Mouse (Mus musculus) intestine, embryonic 16.5 days (tissue): ENCODE data around the gene Tmco3. TPM values are rescaled to one million over a fixed set of nuclear protein-coding genes. Genes with fewer than 3 reads are reported as not detected.

ENCODE experiments used
- ATAC-seq: fragments of 200-750 bp; cut with Nextera tagmentation; 2 replicates; pipeline ENCODE4 v1.8.0; 2017; ENCODE audit warnings: moderate TSS enrichment, moderate library complexity
- H3K27ac ChIP-seq: fragments of 300-500 bp; sonication (generic); 2 replicates; pipeline ENCODE4 v1.5.1; 2014; ENCODE audit warnings: mild to moderate bottlenecking, low read length
- H3K27me3 ChIP-seq: fragments of 300-500 bp; sonication (generic); replicated peaks from 2 replicates; pipeline ENCODE4 v1.6.1; 2014; ENCODE audit warnings: low read length, control low read depth, mixed read lengths; ENCODE audit not compliant: control insufficient read depth, insufficient read depth
- H3K36me3 ChIP-seq: fragments of 300-500 bp; sonication (generic); 2 replicates; pipeline ENCODE4 v1.6.1; 2014; ENCODE audit warnings: low read length, control low read depth; ENCODE audit not compliant: control insufficient read depth, insufficient read depth
- H3K4me1 ChIP-seq: fragments of 300-500 bp; sonication (generic); 2 replicates; pipeline ENCODE4 v1.6.1; 2014; ENCODE audit warnings: low read length, control low read depth, mixed read lengths; ENCODE audit not compliant: control insufficient read depth, insufficient read depth
- H3K4me2 ChIP-seq: fragments of 300-500 bp; sonication (generic); 2 replicates; pipeline ENCODE4 v1.6.1; 2014; ENCODE audit warnings: low read depth, low read length, control low read depth
- H3K4me3 ChIP-seq: fragments of 300-500 bp; sonication (generic); 2 replicates; pipeline ENCODE4 v1.5.1; 2014; ENCODE audit warnings: mild to moderate bottlenecking, low read length
- H3K9ac ChIP-seq: fragments of 300-500 bp; sonication (generic); 2 replicates; pipeline ENCODE4 v1.6.1; 2014; ENCODE audit warnings: low read depth, low read length
- H3K9me3 ChIP-seq: fragments of 300-500 bp; sonication (generic); 2 replicates; pipeline ENCODE4 v1.6.1; 2016; ENCODE audit warnings: low read length, control low read depth; ENCODE audit not compliant: control insufficient read depth
- WGBS: fragments of 180-500 bp; shearing (Covaris S2); extraction: QIAGEN DNeasy Blood & Tissue Kit; methylation state at CpG from one replicate; pipeline ENCODE4 v1.1.7; 2014; 5-methylcytosine and 5-hydroxymethylcytosine counted together
- polyA plus RNA-seq: library from polyadenylated mRNA; unstranded; fragments of >200 nt; fragmentation: Nextera tagmentation; extraction: Ambion mirVana; gene quantifications from 2 replicates; pipeline ENCODE4 v1.2.1, GENCODE M21; 2015

The Tmco3 gene
- 28.0 and 32.5 TPM in 2 replicates for polyA plus RNA-seq

- Histone ChIP-seq H3K4me2 (peak within 1 kb of the TSS; percentile 72), H3K36me3 (no peaks in the 10 kb centered on the region), H3K9ac (peak within 1 kb of the TSS; percentile 88), H3K27ac (peak within 1 kb of the TSS; percentile 96), H3K27me3 (no peaks in the 10 kb centered on the region), H3K4me1 (peaks cover 3% of the 10 kb centered on the region; the same call in 1 of the 2 replicates), H3K9me3 (no peaks in the 10 kb centered on the region), H3K4me3 (peak within 1 kb of the TSS; percentile 80)
- peak; percentile 96 for ATAC-seq
- under 1% methylated on average over 79 of the region's 79 CpGs for WGBS
Observed at GRCm38 (mm10) chr8:13287692-13288623, at the start of gene Tmco3, which contains the start of gene Dcun1d2. Gene Tmco3 (plus strand): TSS chr8:13288190. Gene Dcun1d2 (minus strand): TSS chr8:13288131.

- no peak overlapping the region for H3K9ac ChIP-seq
- H3K27me3 ChIP-seq: 0 out of 2 replicates have a peak, but pooled peaks cover 2% of the 10 kb centered on the region
- WGBS: 88% methylated on average over 9 of the region's 9 CpGs
- no peak overlapping the region for H3K27ac ChIP-seq
- H3K4me1 ChIP-seq: no peaks in the 10 kb centered on the region
- no peak overlapping the region for H3K4me2 ChIP-seq
- H3K9me3 ChIP-seq: no peaks in the 10 kb centered on the region
- no peaks in the 10 kb centered on the region for H3K36me3 ChIP-seq
- ATAC-seq: no peak
- H3K4me3 ChIP-seq: no peak overlapping the region
Observed at GRCm38 (mm10) chr8:13240055-13240454, 47.9 kb upstream of the Tmco3 start.

GRCm38 (mm10) chr8:13240691-13241090 lies 47.3 kb upstream of the Tmco3 start:
- Histone ChIP-seq H3K4me3 (no peak overlapping the region), H3K9me3 (no peaks in the 10 kb centered on the region), H3K9ac (no peak overlapping the region), H3K36me3 (no peaks in the 10 kb centered on the region), H3K4me2 (no peak overlapping the region), H3K27ac (no peak overlapping the region), H3K27me3 (no peaks in the 10 kb centered on the region), H3K4me1 (no peaks in the 10 kb centered on the region)
- ATAC-seq: no peak
- 70% methylated on average over 7 of the region's 7 CpGs for whole genome bisulfite sequencing

GRCm38 (mm10) chr8:13242985-13243870 lies 44.8 kb upstream of the Tmco3 start:
- H3K9me3 ChIP-seq: no peaks in the 10 kb centered on the region
- 84% methylated on average over 10 of the region's 10 CpGs for WGBS
- H3K4me3 ChIP-seq: no peak overlapping the region
- H3K4me2 ChIP-seq: no peak overlapping the region
- no peak overlapping the region for H3K9ac ChIP-seq
- H3K4me1 ChIP-seq: no peaks in the 10 kb centered on the region
- no peaks in the 10 kb centered on the region for H3K27me3 ChIP-seq
- H3K27ac ChIP-seq: no peak overlapping the region
- no peaks in the 10 kb centered on the region for H3K36me3 ChIP-seq
- no peak for ATAC-seq

GRCm38 (mm10) chr8:13244343-13244880 lies 43.6 kb upstream of the Tmco3 start:
- Histone ChIP-seq H3K27ac (no peak overlapping the region), H3K4me2 (no peak overlapping the region), H3K9ac (no peak overlapping the region), H3K36me3 (no peaks in the 10 kb centered on the region), H3K9me3 (no peaks in the 10 kb centered on the region), H3K4me3 (no peak overlapping the region), H3K4me1 (no peaks in the 10 kb centered on the region), H3K27me3 (no peaks in the 10 kb centered on the region)
- ATAC-seq: no peak
- WGBS: 89% methylated on average over 11 of the region's 11 CpGs

- no peak for ATAC-seq
- Histone ChIP-seq H3K9ac (no peak overlapping the region), H3K4me1 (peaks cover 8% of the 10 kb centered on the region), H3K36me3 (no peaks in the 10 kb centered on the region), H3K27me3 (no peaks in the 10 kb centered on the region), H3K4me3 (no peak overlapping the region), H3K27ac (no peak overlapping the region), H3K9me3 (no peaks in the 10 kb centered on the region), H3K4me2 (no peak overlapping the region)
- 84% methylated on average over 13 of the region's 13 CpGs for WGBS
Observed at GRCm38 (mm10) chr8:13252837-13253236, 35.2 kb upstream of the Tmco3 start.

- Histone ChIP-seq H3K4me3 (no peak overlapping the region), H3K4me1 (peaks cover 8% of the 10 kb centered on the region), H3K27ac (no peak overlapping the region), H3K9me3 (no peaks in the 10 kb centered on the region), H3K9ac (no peak overlapping the region), H3K4me2 (no peak overlapping the region), H3K27me3 (no peaks in the 10 kb centered on the region), H3K36me3 (no peaks in the 10 kb centered on the region)
- ATAC-seq: no peak
- WGBS: 67% methylated on average over 5 of the region's 5 CpGs
Observed at GRCm38 (mm10) chr8:13253413-13253812, 34.6 kb upstream of the Tmco3 start.

- Histone ChIP-seq H3K9me3 (no peaks in the 10 kb centered on the region), H3K4me2 (no peak within 1 kb of the TSS), H3K27ac (no peak within 1 kb of the TSS), H3K27me3 (no peaks in the 10 kb centered on the region), H3K4me1 (peaks cover 8% of the 10 kb centered on the region), H3K9ac (no peak within 1 kb of the TSS), H3K4me3 (no peak within 1 kb of the TSS), H3K36me3 (no peaks in the 10 kb centered on the region)
- 33% methylated on average over 8 of the region's 8 CpGs for WGBS
- ATAC-seq: peak; percentile 62
Observed at GRCm38 (mm10) chr8:13254019-13254418, 34.0 kb upstream of the Tmco3 start, which contains the start of gene Adprhl1. Gene Adprhl1 (minus strand): TSS chr8:13254162.

GRCm38 (mm10) chr8:13263376-13263775 lies 24.6 kb upstream of the Tmco3 start:
- 73% methylated on average over 3 of the region's 3 CpGs for WGBS
- no peak for ATAC-seq

More at GRCm38 (mm10) chr8:13263376-13263775, 24.6 kb upstream of the Tmco3 start:
- H3K4me3 ChIP-seq: no peak overlapping the region
- H3K9me3 ChIP-seq: no peaks in the 10 kb centered on the region
- no peaks in the 10 kb centered on the region for H3K4me1 ChIP-seq
- H3K27me3 ChIP-seq: no peaks in the 10 kb centered on the region
- no peak overlapping the region for H3K4me2 ChIP-seq
- no peak overlapping the region for H3K27ac ChIP-seq
- H3K36me3 ChIP-seq: peaks cover 2% of the 10 kb centered on the region
- H3K9ac ChIP-seq: no peak overlapping the region
